Mouse (Mus musculus): ENCODE results near the gene Arhgef40.

GRCm38 (mm10) chr14:51994453-51994852 is 9.9 kb downstream of the Arhgef40 start:
- TF ChIP-seq EP300 (optimal IDR thresholded peaks at IDR 0.05), result no peak
- no peak for TF ChIP-seq CTCF (IDR thresholded peaks at IDR 0.05; ENCODE audit: low read depth)

All from stomach, postnatal 0 days (tissue).